Mouse (Mus musculus) spleen, postnatal 4 days (tissue): ENCODE measurements around the gene Taar4.

Source experiments
- DNase-seq, 2 experiments: peaks; one replicate each; pipeline ENCODE4 v3.0.0; 2022; ENCODE audit warnings: low spot score in 2 of 2

Taar4 gene

GRCm38 (mm10) chr10:24007034-24007433, 46.7 kb downstream of the Taar4 start:
- DNase-seq, result no peak

- DNase-seq, result no peak
Observed at GRCm38 (mm10) chr10:24008143-24008542, 47.8 kb downstream of the Taar4 start.
